Comparison of ENCODE assay signal across 8 mouse cellular contexts in the genomic region with DNA sequence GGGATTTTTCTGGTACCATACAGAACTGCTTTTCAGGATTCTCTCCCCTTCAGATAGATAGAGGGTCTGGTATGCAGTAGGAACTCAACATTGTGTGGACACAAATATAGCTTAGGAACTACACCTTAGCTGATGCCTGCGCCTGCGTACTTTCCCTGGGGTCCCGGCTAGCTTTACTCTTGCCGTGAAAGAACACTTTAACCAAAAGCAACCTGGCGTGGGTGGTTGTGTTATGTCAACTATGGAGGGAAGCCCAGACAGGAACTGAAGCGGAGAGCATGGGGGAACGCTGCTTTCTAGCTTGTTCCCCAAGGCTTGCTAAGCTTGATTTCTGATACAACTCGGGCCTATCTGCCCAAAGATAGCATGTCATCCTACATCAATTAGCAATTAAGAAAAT. TPM values are rescaled to one million over a fixed set of nuclear protein-coding genes. Genes with fewer than 3 reads are reported as not detected.
DNase-seq lines count a peak whose midpoint lies in the region; ATAC-seq and TF ChIP-seq lines count a peak whose summit lies in the region.
"Had no signal": no experiment of that assay in that cellular context is flagged by ENCODE, and none has a peak within 500 bp of the region (broad histone marks: within the 10 kb centered on the region; RNA-seq: fewer than 3 reads in every experiment).

No protein-coding gene starts in this region.

- no peak for TF ChIP-seq CTCF in intestine, postnatal 0 days (IDR thresholded peaks at IDR 0.05; ENCODE audit: low read depth)

- H3K27me3 ChIP-seq in liver, embryonic 11.5 days (replicated peaks; ENCODE audit: control insufficient read depth, insufficient read depth, low read length) = no peaks in the 10 kb centered on the region
- no peaks in the 10 kb centered on the region for H3K27me3 ChIP-seq in forebrain, embryonic 13.5 days
- no peaks in the 10 kb centered on the region for H3K27me3 ChIP-seq in intestine, postnatal 0 days (replicated peaks; ENCODE audit: control insufficient read depth, insufficient read depth, low read length)
- H3K27me3 ChIP-seq in neural tube, embryonic 14.5 days (ENCODE audit: control insufficient read depth, insufficient read depth, low read length) = no peaks in the 10 kb centered on the region

- H3K4me3 ChIP-seq in liver, embryonic 11.5 days (ENCODE audit: low read depth, low read length) = no peak overlapping the region
- peak overlapping the region; percentile 57 for H3K4me3 ChIP-seq in forebrain, embryonic 13.5 days
- H3K4me3 ChIP-seq in intestine, postnatal 0 days (ENCODE audit: low read depth, low read length) = no peak overlapping the region
- peak overlapping the region; percentile 60 for H3K4me3 ChIP-seq in neural tube, embryonic 14.5 days (ENCODE audit: low read depth, low read length)

- no peak for DNase-seq in liver, embryonic 11.5 days (ENCODE audit: low spot score)
- DNase-seq in liver = no peak
- DNase-seq in cerebellum, postnatal 36 days = no peak

- H3K9ac ChIP-seq in liver, embryonic 11.5 days (ENCODE audit: low read depth, low read length) = no peak overlapping the region; the same call in 1 of the 2 replicates
- H3K9ac ChIP-seq in forebrain, embryonic 13.5 days = no peak overlapping the region
- H3K9ac ChIP-seq in intestine, postnatal 0 days (ENCODE audit: low read depth, low read length) = no peak overlapping the region
- 0 out of 2 replicates have a peak overlapping the region, but pooled peaks have one; percentile 63 for H3K9ac ChIP-seq in neural tube, embryonic 14.5 days (replicated peaks; ENCODE audit: low read depth, low read length)

- 74% methylated on average over 8 of the region's 8 CpGs for WGBS in liver, embryonic 11.5 days
- WGBS in forebrain, embryonic 13.5 days = 80% methylated on average over 8 of the region's 8 CpGs
- 74% methylated on average over 8 of the region's 8 CpGs for WGBS in intestine, postnatal 0 days
- 84% methylated on average over 8 of the region's 8 CpGs for WGBS in neural tube, embryonic 14.5 days

- no peaks in the 10 kb centered on the region for H3K9me3 ChIP-seq in liver, embryonic 11.5 days (ENCODE audit: control insufficient read depth, low read length)
- no peaks in the 10 kb centered on the region for H3K9me3 ChIP-seq in forebrain, embryonic 13.5 days (replicated peaks)
- H3K9me3 ChIP-seq in intestine, postnatal 0 days (ENCODE audit: control insufficient read depth) = no peaks in the 10 kb centered on the region
- no peaks in the 10 kb centered on the region for H3K9me3 ChIP-seq in neural tube, embryonic 14.5 days (ENCODE audit: control insufficient read depth, low read length)

- no peak for ATAC-seq in liver, embryonic 11.5 days (replicated peaks; ENCODE audit: low FRiP score)
- ATAC-seq in forebrain, embryonic 13.5 days = no peak
- no peak for ATAC-seq in intestine, postnatal 0 days
- 0 out of 2 replicates have a peak, but pooled peaks have one; percentile 3 for ATAC-seq in neural tube, embryonic 14.5 days (ENCODE audit: low read depth)
- ATAC-seq in megakaryocyte progenitor cell, adult 5-6 weeks (replicated peaks; ENCODE audit: poor library complexity) = no peak

- H3K4me2 ChIP-seq in liver, embryonic 11.5 days = peak overlapping the region; percentile 66
- H3K4me2 ChIP-seq in forebrain, embryonic 13.5 days = peak overlapping the region; percentile 72
- H3K4me2 ChIP-seq in intestine, postnatal 0 days (replicated peaks; ENCODE audit: low read depth) = peak overlapping the region; percentile 86; the same call in 1 of the 2 replicates
- peak overlapping the region; percentile 72; the same call in 1 of the 2 replicates for H3K4me2 ChIP-seq in neural tube, embryonic 14.5 days (ENCODE audit: low read depth, low read length)

- H3K36me3 ChIP-seq in liver, embryonic 11.5 days (ENCODE audit: control insufficient read depth, insufficient read depth, low read length) = no peaks in the 10 kb centered on the region
- no peaks in the 10 kb centered on the region for H3K36me3 ChIP-seq in forebrain, embryonic 13.5 days (ENCODE audit: poor library complexity, severe bottlenecking)
- no peaks in the 10 kb centered on the region for H3K36me3 ChIP-seq in intestine, postnatal 0 days (ENCODE audit: control insufficient read depth, insufficient read depth)
- H3K36me3 ChIP-seq in neural tube, embryonic 14.5 days (ENCODE audit: control insufficient read depth, insufficient read depth, low read length) = no peaks in the 10 kb centered on the region

- peaks cover 14% of the 10 kb centered on the region for H3K4me1 ChIP-seq in liver, embryonic 11.5 days (replicated peaks; ENCODE audit: control insufficient read depth, insufficient read depth, low read length)
- H3K4me1 ChIP-seq in forebrain, embryonic 13.5 days = peaks cover 4% of the 10 kb centered on the region; the same call in 1 of the 2 replicates
- 0 out of 2 replicates have a peak, but pooled peaks cover 4% of the 10 kb centered on the region for H3K4me1 ChIP-seq in intestine, postnatal 0 days (replicated peaks; ENCODE audit: control insufficient read depth, insufficient read depth, low read length)
- peaks cover 3% of the 10 kb centered on the region; the same call in 1 of the 2 replicates for H3K4me1 ChIP-seq in neural tube, embryonic 14.5 days (ENCODE audit: control insufficient read depth, insufficient read depth, low read length)

- no peak overlapping the region for H3K27ac ChIP-seq in liver, embryonic 11.5 days (ENCODE audit: low read depth, low read length)
- H3K27ac ChIP-seq in forebrain, embryonic 13.5 days = no peak overlapping the region
- no peak overlapping the region for H3K27ac ChIP-seq in intestine, postnatal 0 days (ENCODE audit: low read depth, low read length)
- no peak overlapping the region; the same call in 1 of the 2 replicates for H3K27ac ChIP-seq in neural tube, embryonic 14.5 days (ENCODE audit: low read depth, low read length)

RNA-seq across cellular contexts. Expression of gene Yy1, which starts 34.5 kb away (rescaled TPM):
- polyA plus RNA-seq in liver, embryonic 11.5 days (2014; fragmentation: Nextera tagmentation; extraction: Ambion mirVana) = 17.9 and 19.2 TPM in 2 replicates
- 15.8 and 17.3 TPM in 2 replicates for polyA plus RNA-seq in forebrain, embryonic 13.5 days (2015; fragmentation: Nextera tagmentation; extraction: Ambion mirVana)
- 10.3 and 10.9 TPM in 2 replicates for polyA plus RNA-seq in intestine, postnatal 0 days (2015; fragmentation: Nextera tagmentation; extraction: Ambion mirVana)
- 14.9 and 15.2 TPM in 2 replicates for polyA plus RNA-seq in neural tube, embryonic 14.5 days (2014; fragmentation: Nextera tagmentation; extraction: Ambion mirVana)
- 79.4 and 90.2 TPM in 2 replicates for total RNA-seq in megakaryocyte progenitor cell, adult 5-6 weeks (2015)
- 44.6 and 51.8 TPM in 2 replicates for total RNA-seq in megakaryocyte progenitor cell, adult 5-6 weeks (2017)

RNA-seq across cellular contexts. Expression of gene Degs2, which starts 56.2 kb away (rescaled TPM):
- 0.33 and 0.48 TPM in 2 replicates for polyA plus RNA-seq in liver, embryonic 11.5 days (2014; fragmentation: Nextera tagmentation; extraction: Ambion mirVana)
- polyA plus RNA-seq in forebrain, embryonic 13.5 days (2015; fragmentation: Nextera tagmentation; extraction: Ambion mirVana) = 2.6 and 3.4 TPM in 2 replicates
- polyA plus RNA-seq in intestine, postnatal 0 days (2015; fragmentation: Nextera tagmentation; extraction: Ambion mirVana) = 264 and 273 TPM in 2 replicates
- 3.0 and 3.4 TPM in 2 replicates for polyA plus RNA-seq in neural tube, embryonic 14.5 days (2014; fragmentation: Nextera tagmentation; extraction: Ambion mirVana)
- total RNA-seq in megakaryocyte progenitor cell, adult 5-6 weeks (2015) = 1.2 TPM in 1 of 2 replicates, not detected in the other
- 0.79 and 1.1 TPM in 2 replicates for total RNA-seq in megakaryocyte progenitor cell, adult 5-6 weeks (2017)
- total RNA-seq: neutrophil, adult 5-6 weeks had no signal

Comparison
In these comparisons a context has a peak if more than half of its experiments do, and no peak if none do; other contexts are left out.
1. H3K4me3 ChIP-seq: peak in forebrain, embryonic 13.5 days (single experiment) and neural tube, embryonic 14.5 days (single experiment); none in liver, embryonic 11.5 days (single experiment) and intestine, postnatal 0 days (single experiment).
2. RNA of gene Degs2, which starts 56.2 kb away (polyA plus RNA-seq): 264 to 273 TPM in intestine, postnatal 0 days; 3.0 to 3.4 TPM in neural tube, embryonic 14.5 days, 2.6 to 3.4 TPM in forebrain, embryonic 13.5 days and 0.33 to 0.48 TPM in liver, embryonic 11.5 days; every median in the first group is over 10 times any median in the second.
3. Peak in every context shown above with its lines, with median percentiles within 50 percentile points of each other: H3K4me2 ChIP-seq.